Mouse (Mus musculus) hindbrain, embryonic 10.5 days (tissue): ENCODE measurements at regions not wholly inside any gene's neighbourhood (a gene's known extent, or its start where the extent isn't known, plus 50 kb on each side); places are given as distances from the start of the nearest gene placed in this dataset.

ENCODE experiments used
- DNase-seq: peaks from one replicate; pipeline ENCODE4 v3.0.0-alpha.2; 2017; ENCODE audit warnings: low spot score
- H3K27ac ChIP-seq: fragments of 300-500 bp; sonication (generic); 2 replicates; pipeline ENCODE4 v1.5.1; 2016; ENCODE audit warnings: mild to moderate bottlenecking, moderate library complexity
- H3K27me3 ChIP-seq: fragments of 300-500 bp; sonication (generic); 2 replicates; pipeline ENCODE4 v1.6.1; 2016; ENCODE audit warnings: mild to moderate bottlenecking; ENCODE audit not compliant: poor library complexity, insufficient read depth, severe bottlenecking
- H3K36me3 ChIP-seq: fragments of 300-500 bp; sonication (generic); 2 replicates; pipeline ENCODE4 v1.6.1; 2016; ENCODE audit warnings: mild to moderate bottlenecking, moderate library complexity
- H3K4me1 ChIP-seq: fragments of 300-500 bp; sonication (generic); replicated peaks from 2 replicates; pipeline ENCODE4 v1.6.1; 2016; ENCODE audit warnings: mild to moderate bottlenecking
- H3K4me3 ChIP-seq: fragments of 300-500 bp; sonication (generic); 2 replicates; pipeline ENCODE4 v1.5.1; 2016; ENCODE audit warnings: mild to moderate bottlenecking, moderate library complexity
- H3K9me3 ChIP-seq: fragments of 300-500 bp; sonication (generic); 2 replicates; pipeline ENCODE4 v1.6.1; 2016; ENCODE audit warnings: mild to moderate bottlenecking, moderate library complexity
- WGBS: fragments of 180-500 bp; shearing (Covaris S2); methylation state at CpG from one replicate; pipeline ENCODE4 v1.1.7; 2016; 5-methylcytosine and 5-hydroxymethylcytosine counted together

GRCm38 (mm10) chr6:120614526-120614925 is 51.6 kb upstream of the Cecr2 start:
- no peak for DNase-seq
- H3K27me3 ChIP-seq, result no peaks in the 10 kb centered on the region
- H3K4me1 ChIP-seq, result peaks cover 5% of the 10 kb centered on the region
- WGBS, result 88% methylated on average over 3 of the region's 3 CpGs
- H3K27ac ChIP-seq, result no peak overlapping the region
- H3K9me3 ChIP-seq, result no peaks in the 10 kb centered on the region
- no peak overlapping the region for H3K4me3 ChIP-seq
- H3K36me3 ChIP-seq, result no peaks in the 10 kb centered on the region

- no peaks in the 10 kb centered on the region for H3K9me3 ChIP-seq
- H3K27ac ChIP-seq, result no peak overlapping the region
- no peak overlapping the region for H3K4me3 ChIP-seq
- peaks cover under 1% of the 10 kb centered on the region; the same call in 1 of the 2 replicates for H3K27me3 ChIP-seq
- WGBS, result 76% methylated on average over 7 of the region's 7 CpGs
- no peaks in the 10 kb centered on the region for H3K4me1 ChIP-seq
- DNase-seq, result no peak
- H3K36me3 ChIP-seq, result no peaks in the 10 kb centered on the region
Observed at GRCm38 (mm10) chr6:120612346-120612745, 53.8 kb upstream of the Cecr2 start.

GRCm38 (mm10) chr6:120609858-120610257 is 56.3 kb upstream of the Cecr2 start:
- H3K4me3 ChIP-seq, result no peak overlapping the region
- DNase-seq, result no peak
- 88% methylated on average over 4 of the region's 4 CpGs for WGBS
- H3K27me3 ChIP-seq, result peaks cover 3% of the 10 kb centered on the region; the same call in 1 of the 2 replicates
- no peaks in the 10 kb centered on the region for H3K9me3 ChIP-seq
- peaks cover under 1% of the 10 kb centered on the region; the same call in 1 of the 2 replicates for H3K4me1 ChIP-seq
- no peaks in the 10 kb centered on the region for H3K36me3 ChIP-seq
- H3K27ac ChIP-seq, result no peak overlapping the region

- Histone ChIP-seq H3K36me3 (no peaks in the 10 kb centered on the region), H3K4me1 (peaks cover 12% of the 10 kb centered on the region), H3K4me3 (no peak overlapping the region), H3K27me3 (peaks cover 3% of the 10 kb centered on the region; the same call in 1 of the 2 replicates), H3K9me3 (no peaks in the 10 kb centered on the region), H3K27ac (no peak overlapping the region)
- DNase-seq, result no peak
- 90% methylated on average over 2 of the region's 2 CpGs for WGBS
Observed at GRCm38 (mm10) chr6:120605471-120605870, 60.7 kb upstream of the Cecr2 start.

- 48% methylated on average over 6 of the region's 6 CpGs for WGBS
- H3K9me3 ChIP-seq, result no peaks in the 10 kb centered on the region
- DNase-seq, result no peak
- H3K36me3 ChIP-seq, result no peaks in the 10 kb centered on the region
- H3K27me3 ChIP-seq, result peaks cover 3% of the 10 kb centered on the region; the same call in 1 of the 2 replicates
- peak overlapping the region; percentile 54 for H3K27ac ChIP-seq
- peaks cover 12% of the 10 kb centered on the region for H3K4me1 ChIP-seq
- no peak overlapping the region for H3K4me3 ChIP-seq
Observed at GRCm38 (mm10) chr6:120604020-120604958, 61.9 kb upstream of the Cecr2 start.

- Histone ChIP-seq H3K4me3 (no peak overlapping the region), H3K27me3 (peaks cover 3% of the 10 kb centered on the region; the same call in 1 of the 2 replicates), H3K27ac (no peak overlapping the region), H3K9me3 (no peaks in the 10 kb centered on the region), H3K4me1 (peaks cover 12% of the 10 kb centered on the region), H3K36me3 (no peaks in the 10 kb centered on the region)
- WGBS, result 45% methylated on average over 2 of the region's 2 CpGs
- no peak for DNase-seq
Observed at GRCm38 (mm10) chr6:120603454-120603853, 62.7 kb upstream of the Cecr2 start.

GRCm38 (mm10) chr6:120600376-120600775 is 65.8 kb upstream of the Cecr2 start:
- Histone ChIP-seq H3K27me3 (no peaks in the 10 kb centered on the region), H3K4me3 (no peak overlapping the region), H3K36me3 (no peaks in the 10 kb centered on the region), H3K9me3 (no peaks in the 10 kb centered on the region), H3K27ac (no peak overlapping the region), H3K4me1 (peaks cover 20% of the 10 kb centered on the region)
- DNase-seq, result no peak
- WGBS, result 81% methylated on average over 2 of the region's 2 CpGs

- no peak for DNase-seq
- no peak overlapping the region for H3K4me3 ChIP-seq
- peaks cover 8% of the 10 kb centered on the region; the same call in 1 of the 2 replicates for H3K4me1 ChIP-seq
- no peak overlapping the region for H3K27ac ChIP-seq
- 73% methylated on average over 2 of the region's 2 CpGs for WGBS
- H3K36me3 ChIP-seq, result no peaks in the 10 kb centered on the region
- H3K9me3 ChIP-seq, result no peaks in the 10 kb centered on the region
- no peaks in the 10 kb centered on the region for H3K27me3 ChIP-seq
Observed at GRCm38 (mm10) chr6:120598471-120598870, 67.4 kb upstream of the Hdhd5 start.

GRCm38 (mm10) chr6:120597887-120598286 is 66.8 kb upstream of the Hdhd5 start:
- Histone ChIP-seq H3K9me3 (no peaks in the 10 kb centered on the region), H3K4me1 (peaks cover 9% of the 10 kb centered on the region), H3K36me3 (no peaks in the 10 kb centered on the region), H3K27me3 (no peaks in the 10 kb centered on the region), H3K27ac (no peak overlapping the region), H3K4me3 (no peak overlapping the region)
- WGBS, result 37% methylated on average over 3 of the region's 3 CpGs
- no peak for DNase-seq

- Histone ChIP-seq H3K4me3 (no peak overlapping the region), H3K27me3 (no peaks in the 10 kb centered on the region), H3K36me3 (no peaks in the 10 kb centered on the region), H3K9me3 (no peaks in the 10 kb centered on the region), H3K4me1 (peaks cover 21% of the 10 kb centered on the region), H3K27ac (no peak overlapping the region)
- WGBS, result 82% methylated on average over 3 of the region's 3 CpGs
- DNase-seq, result no peak
Observed at GRCm38 (mm10) chr6:120596717-120597116, 65.6 kb upstream of the Hdhd5 start.

GRCm38 (mm10) chr6:120594463-120594862 is 63.3 kb upstream of the Hdhd5 start:
- Histone ChIP-seq H3K9me3 (no peaks in the 10 kb centered on the region), H3K27me3 (no peaks in the 10 kb centered on the region)
- WGBS, result 91% methylated on average over 8 of the region's 8 CpGs

GRCm38 (mm10) chr6:120592705-120593104 is 61.6 kb upstream of the Hdhd5 start:
- WGBS, result 38% methylated on average over 7 of the region's 7 CpGs
- Histone ChIP-seq H3K9me3 (no peaks in the 10 kb centered on the region), H3K36me3 (no peaks in the 10 kb centered on the region), H3K4me1 (peaks cover 22% of the 10 kb centered on the region), H3K4me3 (peak overlapping the region; percentile 27), H3K27me3 (no peaks in the 10 kb centered on the region), H3K27ac (peak overlapping the region; percentile 82)
- no peak for DNase-seq

More at GRCm38 (mm10) chr6:120594463-120594862, 63.3 kb upstream of the Hdhd5 start:
- Histone ChIP-seq H3K4me3 (no peak overlapping the region), H3K4me1 (peaks cover 22% of the 10 kb centered on the region), H3K36me3 (no peaks in the 10 kb centered on the region), H3K27ac (no peak overlapping the region)
- DNase-seq, result no peak

- H3K27ac ChIP-seq, result peak overlapping the region; percentile 82
- no peaks in the 10 kb centered on the region for H3K9me3 ChIP-seq
- peaks cover 22% of the 10 kb centered on the region for H3K4me1 ChIP-seq
- WGBS, result 8% methylated on average over 17 of the region's 17 CpGs
- peak overlapping the region; percentile 27 for H3K4me3 ChIP-seq
- DNase-seq, result peak; percentile 34
- H3K36me3 ChIP-seq, result no peaks in the 10 kb centered on the region
- no peaks in the 10 kb centered on the region for H3K27me3 ChIP-seq
Observed at GRCm38 (mm10) chr6:120592031-120592681, 61.0 kb upstream of the Hdhd5 start.
